Mouse (Mus musculus) kidney, embryonic 16.5 days (tissue): ENCODE measurements at regions not wholly inside any gene's neighbourhood (a gene's known extent, or its start where the extent isn't known, plus 50 kb on each side); places are given as distances from the start of the nearest gene placed in this dataset.

Source experiments
- ATAC-seq: fragments of 200-750 bp; cut with Nextera tagmentation; 2 replicates; pipeline ENCODE4 v1.8.0; 2017; ENCODE audit warnings: moderate TSS enrichment; ENCODE audit not compliant: low FRiP score, low TSS enrichment
- H3K27ac ChIP-seq: fragments of 300-500 bp; sonication (generic); 2 replicates; pipeline ENCODE4 v1.5.1; 2014; ENCODE audit warnings: low read length
- H3K27me3 ChIP-seq: fragments of 300-500 bp; sonication (generic); 2 replicates; pipeline ENCODE4 v1.6.1; 2014; ENCODE audit warnings: low read length, control low read depth, mixed read lengths; ENCODE audit not compliant: insufficient read depth
- H3K36me3 ChIP-seq: fragments of 300-500 bp; sonication (generic); 2 replicates; pipeline ENCODE4 v1.6.1; 2014; ENCODE audit warnings: low read length, control low read depth, mixed read lengths; ENCODE audit not compliant: insufficient read depth
- H3K4me1 ChIP-seq: fragments of 300-500 bp; sonication (generic); 2 replicates; pipeline ENCODE4 v1.6.1; 2014; ENCODE audit warnings: low read length, control low read depth, mixed read lengths; ENCODE audit not compliant: insufficient read depth
- H3K4me2 ChIP-seq: fragments of 300-500 bp; sonication (generic); replicated peaks from 2 replicates; pipeline ENCODE4 v1.6.1; 2014; ENCODE audit warnings: low read depth, low read length
- H3K4me3 ChIP-seq: fragments of 300-500 bp; sonication (generic); 2 replicates; pipeline ENCODE4 v1.5.1; 2014; ENCODE audit warnings: mild to moderate bottlenecking, low read length
- H3K9ac ChIP-seq: fragments of 300-500 bp; sonication (generic); replicated peaks from 2 replicates; pipeline ENCODE4 v1.6.1; 2014; ENCODE audit warnings: low read length
- H3K9me3 ChIP-seq: fragments of 300-500 bp; sonication (generic); 2 replicates; pipeline ENCODE4 v1.6.1; 2016; ENCODE audit warnings: low read length, control low read depth
- WGBS: fragments of 180-500 bp; shearing (Covaris S2); extraction: QIAGEN DNeasy Blood & Tissue Kit; methylation state at CpG from one replicate; pipeline ENCODE4 v1.1.7; 2014; 5-methylcytosine and 5-hydroxymethylcytosine counted together

DNA sequence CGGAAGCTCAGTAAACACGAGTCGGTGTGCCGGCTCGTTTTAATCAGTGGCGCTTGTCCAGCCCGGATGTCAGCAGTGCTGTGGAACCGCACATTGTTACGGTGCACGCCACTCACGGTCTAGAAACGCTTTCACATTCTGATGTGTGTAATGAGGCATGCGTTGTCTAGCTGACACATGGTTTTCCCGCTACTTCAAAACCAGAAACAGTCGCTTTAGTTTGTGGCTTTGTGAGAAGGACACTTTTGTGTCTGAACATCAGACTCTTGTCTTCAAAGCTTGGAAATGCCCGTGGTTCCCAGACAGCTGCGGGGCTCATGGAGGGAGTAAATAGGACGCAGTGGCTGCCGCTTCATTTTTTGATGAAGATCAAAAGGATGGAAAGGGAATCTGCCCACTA lies 77.0 kb upstream of the Lgr5 start:
- H3K4me1 ChIP-seq, result no peaks in the 10 kb centered on the region
- 51% methylated on average over 19 of the region's 19 CpGs for WGBS
- H3K4me2 ChIP-seq, result peak overlapping the region; percentile 33
- H3K27ac ChIP-seq, result no peak overlapping the region
- H3K4me3 ChIP-seq, result peak overlapping the region; percentile 6
- H3K9me3 ChIP-seq, result no peaks in the 10 kb centered on the region
- no peaks in the 10 kb centered on the region for H3K36me3 ChIP-seq
- no peaks in the 10 kb centered on the region for H3K27me3 ChIP-seq
- peak; percentile 74 for ATAC-seq
- no peak overlapping the region for H3K9ac ChIP-seq

DNA sequence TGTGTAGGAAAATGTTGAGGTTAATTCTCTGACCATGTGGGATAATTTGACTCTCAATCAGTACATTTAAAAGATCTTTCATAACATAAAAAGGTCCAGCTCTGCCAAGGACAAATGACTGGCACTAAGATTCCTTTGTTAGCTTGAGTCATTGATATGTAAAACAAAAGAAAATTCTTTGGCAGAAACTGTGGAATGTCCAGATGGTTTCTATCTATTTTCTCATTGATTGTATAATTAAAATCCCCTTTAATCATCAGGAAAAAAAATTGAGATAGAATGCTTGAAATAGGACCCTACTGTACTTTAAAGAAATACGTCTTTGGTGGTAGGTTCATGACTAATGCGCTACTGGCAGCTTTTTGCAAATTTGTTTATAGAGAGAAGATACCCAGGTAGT lies 89.1 kb upstream of the Lgr5 start:
- 93% methylated on average over 2 of the region's 2 CpGs for WGBS
- H3K27ac ChIP-seq, result no peak overlapping the region
- no peak overlapping the region for H3K9ac ChIP-seq
- no peak for ATAC-seq
- no peaks in the 10 kb centered on the region for H3K9me3 ChIP-seq
- H3K4me3 ChIP-seq, result no peak overlapping the region
- no peak overlapping the region for H3K4me2 ChIP-seq
- no peaks in the 10 kb centered on the region for H3K4me1 ChIP-seq
- no peaks in the 10 kb centered on the region for H3K36me3 ChIP-seq
- no peaks in the 10 kb centered on the region for H3K27me3 ChIP-seq

DNA sequence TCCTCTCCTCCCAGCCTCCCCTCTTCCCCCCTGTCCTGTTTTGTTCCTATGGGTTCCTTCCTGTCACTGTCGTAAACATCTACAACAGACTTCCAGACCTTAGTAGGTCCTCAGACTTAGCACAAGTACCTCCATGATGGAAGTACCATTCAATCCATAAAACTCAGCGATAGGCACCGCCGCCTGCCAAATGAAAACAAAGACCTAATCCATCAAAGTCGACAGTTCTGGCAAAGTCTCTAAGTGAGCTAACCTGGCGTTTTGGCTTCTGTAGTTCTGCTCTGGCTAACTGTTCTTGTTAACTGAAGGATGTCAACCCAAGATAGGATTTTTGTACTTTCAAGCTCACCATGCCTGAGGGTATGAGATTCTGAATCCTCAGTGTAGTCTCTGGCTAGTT lies 93.5 kb upstream of the Lgr5 start:
- H3K4me3 ChIP-seq, result no peak overlapping the region
- H3K9me3 ChIP-seq, result no peaks in the 10 kb centered on the region
- ATAC-seq, result no peak

DNA sequence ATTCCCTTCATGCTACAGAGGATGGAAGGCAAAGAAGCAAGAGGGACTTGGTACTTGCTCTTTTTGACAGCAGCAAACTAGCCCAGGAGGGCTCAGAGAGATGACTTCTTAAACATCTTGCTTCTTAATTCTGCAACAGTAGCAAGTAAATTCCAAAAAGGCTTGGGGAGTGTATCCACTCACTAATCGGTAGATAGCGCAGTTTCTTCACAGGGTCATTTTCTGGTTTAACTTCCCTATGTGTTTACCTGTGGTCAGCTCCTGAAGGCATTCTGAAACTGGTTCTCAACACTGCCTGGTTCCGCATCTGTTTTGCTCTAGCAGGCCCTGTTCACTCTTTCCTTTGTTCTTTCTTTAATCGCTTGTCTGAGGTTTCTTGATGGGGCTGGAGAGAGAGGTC lies 104.4 kb upstream of the Lgr5 start:
- WGBS, result 95% methylated on average over 4 of the region's 4 CpGs
- H3K9ac ChIP-seq, result no peak overlapping the region
- no peak for ATAC-seq
- no peaks in the 10 kb centered on the region for H3K36me3 ChIP-seq
- no peaks in the 10 kb centered on the region for H3K9me3 ChIP-seq
- no peaks in the 10 kb centered on the region for H3K27me3 ChIP-seq
- H3K4me3 ChIP-seq, result no peak overlapping the region
- H3K4me2 ChIP-seq, result no peak overlapping the region
- no peaks in the 10 kb centered on the region for H3K4me1 ChIP-seq
- H3K27ac ChIP-seq, result no peak overlapping the region

More for the DNA sequence above, 93.5 kb upstream of the Lgr5 start:
- no peak overlapping the region for H3K9ac ChIP-seq
- H3K4me1 ChIP-seq, result no peaks in the 10 kb centered on the region
- no peak overlapping the region for H3K27ac ChIP-seq
- H3K36me3 ChIP-seq, result no peaks in the 10 kb centered on the region
- H3K27me3 ChIP-seq, result no peaks in the 10 kb centered on the region
- H3K4me2 ChIP-seq, result no peak overlapping the region
- 56% methylated on average over 6 of the region's 6 CpGs for WGBS

DNA sequence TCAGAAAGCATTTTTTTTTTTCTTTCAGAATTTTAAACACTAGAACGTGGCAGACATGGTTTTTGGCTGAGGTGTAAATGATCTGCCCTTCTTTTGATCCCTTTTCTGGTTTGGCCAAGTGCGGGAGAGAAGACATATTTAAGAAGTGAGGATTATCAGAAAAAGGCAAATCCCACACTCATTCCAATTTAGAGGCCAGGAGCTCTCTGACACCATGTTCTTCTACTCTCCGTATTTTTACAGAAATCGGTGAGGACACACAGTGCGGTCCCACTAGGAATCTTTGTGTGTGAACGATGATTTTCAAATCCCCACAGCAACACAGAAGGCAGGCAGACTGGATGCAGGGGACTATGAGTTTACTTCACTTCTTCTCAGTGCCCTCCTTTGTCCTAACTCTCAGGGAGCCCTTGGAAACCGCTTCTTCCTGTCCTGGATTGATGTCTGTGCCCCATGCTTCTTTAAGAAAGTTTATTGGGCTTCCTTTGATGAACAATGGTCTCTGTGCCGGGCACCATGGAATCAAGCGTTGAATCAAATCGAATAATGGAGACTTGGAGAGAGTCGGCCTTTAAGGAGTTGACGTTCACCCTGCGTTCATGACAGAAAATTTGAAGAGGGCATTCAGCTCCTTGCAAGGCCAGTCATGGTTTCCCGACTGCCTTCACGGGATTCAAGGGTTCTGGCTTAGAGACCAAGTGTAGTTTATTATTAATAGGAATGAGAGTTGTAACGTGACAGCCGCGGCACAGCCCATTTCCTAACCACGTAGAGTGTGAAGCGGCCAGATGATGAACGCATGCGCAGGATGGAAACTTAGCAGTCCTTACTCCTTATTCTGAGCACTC lies 106.6 kb upstream of the Lgr5 start:
- H3K4me3 ChIP-seq, result no peak overlapping the region
- no peaks in the 10 kb centered on the region for H3K9me3 ChIP-seq
- ATAC-seq, result no peak
- no peak overlapping the region for H3K9ac ChIP-seq
- H3K4me1 ChIP-seq, result no peaks in the 10 kb centered on the region
- H3K4me2 ChIP-seq, result no peak overlapping the region
- WGBS, result 87% methylated on average over 22 of the region's 22 CpGs
- H3K27ac ChIP-seq, result no peak overlapping the region
- no peaks in the 10 kb centered on the region for H3K36me3 ChIP-seq
- H3K27me3 ChIP-seq, result no peaks in the 10 kb centered on the region

DNA sequence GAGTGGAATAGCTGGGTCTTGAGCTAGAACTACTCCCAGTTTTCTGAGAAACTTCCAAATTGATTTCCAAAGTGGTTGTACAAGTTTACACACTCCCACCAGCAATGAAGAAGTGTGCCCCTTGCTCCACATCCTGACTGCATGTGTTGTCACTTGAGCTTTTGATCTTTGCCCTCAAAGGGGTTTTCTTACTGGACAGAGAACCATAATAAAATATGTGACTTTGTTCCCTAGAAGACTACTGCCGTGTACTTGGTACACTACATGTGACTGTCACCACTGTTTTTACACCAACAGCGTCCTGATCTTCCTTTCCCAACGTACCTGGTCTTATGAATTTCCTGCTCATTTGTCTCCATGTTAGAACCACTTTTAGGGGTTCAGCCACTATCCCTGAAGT lies 114.3 kb upstream of the Tspan8 start:
- Histone ChIP-seq H3K27me3 (no peaks in the 10 kb centered on the region), H3K4me2 (no peak overlapping the region), H3K27ac (no peak overlapping the region), H3K9me3 (no peaks in the 10 kb centered on the region), H3K36me3 (no peaks in the 10 kb centered on the region), H3K4me3 (no peak overlapping the region), H3K4me1 (no peaks in the 10 kb centered on the region), H3K9ac (no peak overlapping the region)
- WGBS, result 73% methylated on average over 3 of the region's 3 CpGs
- no peak for ATAC-seq

DNA sequence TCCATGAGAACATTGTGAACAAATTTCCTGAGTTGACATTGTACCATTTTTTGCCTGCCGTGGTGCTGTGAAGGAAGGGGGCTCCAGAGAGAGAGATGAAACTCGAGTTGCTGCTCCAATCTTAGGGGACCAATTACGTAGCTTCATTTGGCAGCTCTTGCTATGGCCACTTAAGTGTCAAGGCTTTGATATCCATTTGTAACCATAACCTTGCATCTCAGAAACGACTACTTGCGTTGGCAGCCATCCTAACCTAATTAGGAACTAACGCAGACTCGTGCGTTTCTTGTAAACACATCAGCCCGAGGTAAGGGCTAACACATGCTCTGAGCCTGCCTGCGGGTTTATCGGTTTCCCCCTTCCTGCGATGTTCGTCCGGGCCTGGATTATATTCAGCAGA lies 108.0 kb upstream of the Tspan8 start:
- Histone ChIP-seq H3K36me3 (no peaks in the 10 kb centered on the region), H3K9me3 (no peaks in the 10 kb centered on the region), H3K4me2 (peak overlapping the region; percentile 30; the same call in 1 of the 2 replicates), H3K9ac (no peak overlapping the region), H3K4me3 (no peak overlapping the region), H3K27ac (no peak overlapping the region), H3K27me3 (no peaks in the 10 kb centered on the region), H3K4me1 (no peaks in the 10 kb centered on the region)
- WGBS, result 46% methylated on average over 14 of the region's 14 CpGs
- no peak for ATAC-seq

DNA sequence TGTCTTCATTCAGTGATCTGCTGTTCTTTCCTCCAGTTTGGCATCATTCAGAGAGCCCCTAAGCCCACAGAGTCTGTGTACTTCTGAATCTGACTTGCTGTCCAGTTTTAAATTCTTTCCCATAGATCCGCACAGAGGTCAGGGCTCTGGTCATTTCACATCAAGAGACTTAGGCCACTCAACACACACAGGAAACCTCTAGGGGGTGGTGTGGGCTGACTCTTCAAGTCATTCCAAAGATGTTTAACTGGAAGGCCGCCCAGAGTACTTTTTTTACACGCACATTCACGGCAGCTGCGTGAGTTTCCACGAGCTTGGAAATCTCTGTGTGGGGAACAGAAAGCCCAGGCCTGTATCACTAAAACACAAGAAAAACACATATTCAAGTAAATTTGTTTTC lies 102.7 kb upstream of the Tspan8 start:
- 43% methylated on average over 6 of the region's 6 CpGs for WGBS
- H3K4me2 ChIP-seq, result no peak overlapping the region
- no peaks in the 10 kb centered on the region for H3K27me3 ChIP-seq
- H3K9ac ChIP-seq, result no peak overlapping the region
- H3K27ac ChIP-seq, result no peak overlapping the region
- no peaks in the 10 kb centered on the region for H3K36me3 ChIP-seq
- H3K4me1 ChIP-seq, result 0 out of 2 replicates have a peak, but pooled peaks cover 5% of the 10 kb centered on the region
- ATAC-seq, result 0 out of 2 replicates have a peak, but pooled peaks have one; percentile 15
- no peaks in the 10 kb centered on the region for H3K9me3 ChIP-seq
- H3K4me3 ChIP-seq, result no peak overlapping the region

DNA sequence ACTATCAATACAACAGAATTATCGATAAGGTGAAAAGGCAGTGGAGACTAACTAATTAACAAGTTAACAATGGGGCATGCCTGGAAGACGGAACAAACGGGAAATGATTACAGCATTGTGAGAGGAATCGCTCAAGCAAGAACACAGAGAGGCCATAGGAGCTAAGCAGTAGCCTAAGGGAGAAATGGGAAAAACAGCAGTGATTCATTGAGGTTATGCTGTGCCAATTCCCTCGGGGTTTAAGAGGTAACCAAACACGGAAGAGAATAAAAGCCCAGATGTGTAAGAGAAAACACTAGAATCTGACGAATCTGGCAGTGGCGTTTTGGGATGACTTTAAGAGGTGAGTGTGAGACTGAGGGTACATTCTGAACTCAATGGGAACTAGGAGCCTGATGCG lies 100.5 kb upstream of the Tspan8 start:
- Histone ChIP-seq H3K4me1 (0 out of 2 replicates have a peak, but pooled peaks cover 5% of the 10 kb centered on the region), H3K9ac (no peak overlapping the region), H3K4me3 (no peak overlapping the region), H3K27ac (no peak overlapping the region), H3K4me2 (0 out of 2 replicates have a peak overlapping the region, but pooled peaks have one; percentile 15), H3K9me3 (no peaks in the 10 kb centered on the region), H3K36me3 (no peaks in the 10 kb centered on the region), H3K27me3 (no peaks in the 10 kb centered on the region)
- ATAC-seq, result no peak
- 27% methylated on average over 9 of the region's 9 CpGs for WGBS

DNA sequence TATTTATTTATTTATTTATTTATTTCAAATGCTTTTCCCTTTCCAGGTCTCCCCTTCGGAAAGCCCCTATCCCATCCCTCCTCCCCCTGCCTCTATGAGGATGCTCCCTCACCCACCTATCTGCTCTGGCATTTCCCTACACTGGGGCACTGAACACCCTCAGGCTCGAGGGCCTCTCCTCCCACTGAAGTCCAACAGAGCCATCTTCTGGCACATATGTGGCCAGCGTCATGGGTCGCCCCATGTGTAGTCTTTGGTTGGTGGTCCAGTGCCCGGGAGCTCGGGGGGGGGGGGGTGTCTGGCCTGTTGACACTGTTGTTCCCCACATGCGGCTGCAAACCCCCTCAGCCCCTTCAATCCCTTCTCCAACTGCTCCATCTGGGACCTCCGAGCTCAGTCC lies 99.6 kb upstream of the Tspan8 start:
- H3K27ac ChIP-seq, result no peak overlapping the region
- 91% methylated on average over 8 of the region's 8 CpGs for WGBS
- H3K36me3 ChIP-seq, result no peaks in the 10 kb centered on the region
- no peaks in the 10 kb centered on the region for H3K27me3 ChIP-seq
- no peak overlapping the region for H3K9ac ChIP-seq
- no peak overlapping the region for H3K4me2 ChIP-seq
- H3K4me1 ChIP-seq, result 0 out of 2 replicates have a peak, but pooled peaks cover 5% of the 10 kb centered on the region
- peak; percentile 23; the same call in 1 of the 2 replicates for ATAC-seq
- no peak overlapping the region for H3K4me3 ChIP-seq
- no peaks in the 10 kb centered on the region for H3K9me3 ChIP-seq
